Mouse (Mus musculus) 3134 (cell line): Measurements from ENCODE around the gene Kcnj14.

ENCODE experiments used
- DNase-seq: peaks from one replicate; pipeline ENCODE4 v3.0.0-alpha.2; 2011; ENCODE audit warnings: low spot score; ENCODE audit not compliant: insufficient read length; ENCODE audit errors: extremely low read depth

Gene Kcnj14

GRCm38 (mm10) chr7:45832428-45832827 lies 7.8 kb upstream of the Kcnj14 start:
- DNase-seq = no peak

- no peak for DNase-seq
Measured at GRCm38 (mm10) chr7:45831128-45831525, 6.5 kb upstream of the Kcnj14 start.

- DNase-seq = peak; percentile 81
Measured at GRCm38 (mm10) chr7:45830427-45831127, 6.0 kb upstream of the Kcnj14 start, which contains the start of gene Grwd1. Gene Grwd1 (minus strand): TSS chr7:45830944.

GRCm38 (mm10) chr7:45826631-45827030 lies 2.0 kb upstream of the Kcnj14 start:
- no peak for DNase-seq

GRCm38 (mm10) chr7:45820913-45821312 lies 3.7 kb downstream of the Kcnj14 start:
- DNase-seq = peak; percentile 66

- DNase-seq = no peak
Measured at GRCm38 (mm10) chr7:45819843-45820242, 4.7 kb downstream of the Kcnj14 start.

- DNase-seq = no peak
Measured at GRCm38 (mm10) chr7:45815984-45816351, 8.6 kb downstream of the Kcnj14 start.

GRCm38 (mm10) chr7:45815323-45815983 lies 9.1 kb downstream of the Kcnj14 start:
- DNase-seq = no peak

GRCm38 (mm10) chr7:45814841-45815240 lies 9.7 kb downstream of the Kcnj14 start:
- DNase-seq = no peak

GRCm38 (mm10) chr7:45813787-45814779 lies 10.5 kb downstream of the Kcnj14 start, which contains the start of gene Cyth2:
Gene Cyth2 (minus strand): TSS chr7:45814581.
- peak; percentile 95 for DNase-seq

GRCm38 (mm10) chr7:45812921-45813320 lies 11.7 kb downstream of the Kcnj14 start:
- no peak for DNase-seq

- DNase-seq = no peak
Measured at GRCm38 (mm10) chr7:45809276-45810075, 15.1 kb downstream of the Kcnj14 start.

- DNase-seq = no peak
Measured at GRCm38 (mm10) chr7:45808471-45808870, 16.1 kb downstream of the Kcnj14 start.

- no peak for DNase-seq
Measured at GRCm38 (mm10) chr7:45805941-45806340, 18.6 kb downstream of the Kcnj14 start.

GRCm38 (mm10) chr7:45802551-45802950 lies 22.0 kb downstream of the Kcnj14 start:
- peak; percentile 74 for DNase-seq

GRCm38 (mm10) chr7:45801348-45801747 lies 23.2 kb downstream of the Kcnj14 start:
- peak; percentile 79 for DNase-seq

GRCm38 (mm10) chr7:45800546-45801204 lies 23.9 kb downstream of the Kcnj14 start:
- DNase-seq = peak; percentile 85

- DNase-seq = no peak
Measured at GRCm38 (mm10) chr7:45800001-45800400, 24.6 kb downstream of the Kcnj14 start.

GRCm38 (mm10) chr7:45798931-45799330 lies 25.7 kb downstream of the Kcnj14 start:
- DNase-seq = no peak

GRCm38 (mm10) chr7:45798511-45798836 lies 26.1 kb downstream of the Kcnj14 start:
- no peak for DNase-seq
